ENCODE assay signal across 22 mouse cellular contexts in the genomic region with DNA sequence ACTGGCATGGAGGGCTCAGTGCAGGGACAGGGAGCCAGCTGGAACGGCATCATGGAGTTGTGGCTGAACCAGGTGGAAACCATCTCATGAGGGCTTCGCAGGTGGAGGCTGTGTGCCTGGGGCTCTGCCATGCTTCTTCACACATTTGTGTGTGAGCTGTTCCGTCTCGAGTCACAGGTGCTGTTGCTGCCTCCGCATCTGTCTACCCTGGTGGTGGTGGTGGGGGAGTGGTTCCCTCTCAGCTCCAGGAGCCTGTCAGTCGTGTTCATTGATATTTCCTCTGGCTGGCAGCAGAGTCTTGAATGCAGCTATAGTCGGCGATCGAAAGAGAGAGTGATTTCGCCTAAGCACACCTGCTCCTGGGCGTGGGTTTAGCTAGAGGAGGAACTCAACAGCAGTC. TPM values are rescaled to one million over a fixed set of nuclear protein-coding genes. Genes with fewer than 3 reads are reported as not detected.
DNase-seq lines count a peak whose midpoint lies in the region; TF ChIP-seq lines count a peak whose summit lies in the region.
"Had no signal": no experiment of that assay in that cellular context is flagged by ENCODE, and none has a peak within 500 bp of the region (broad histone marks: within the 10 kb centered on the region; RNA-seq: fewer than 3 reads in every experiment).

No protein-coding gene starts in this region.

- no peaks in the 10 kb centered on the region for H3K9me3 ChIP-seq in CH12.LX (replicated peaks; ENCODE audit: low read length)
- H3K9me3 ChIP-seq: forebrain, embryonic 10.5 days; forebrain, embryonic 13.5 days; hindbrain, embryonic 10.5 days had no signal

- TF ChIP-seq CTCF in CH12.LX (conservative IDR thresholded peaks at IDR 0.05 in 1 of 2, IDR thresholded peaks at IDR 0.05 in 1 of 2; ENCODE audit: low read depth in 2 of 2, low read length in 2 of 2): no peak
- no peak for TF ChIP-seq CTCF in heart, adult 2 months (IDR thresholded peaks at IDR 0.05)

- no peak overlapping the region for H3K27ac ChIP-seq in CH12.LX (ENCODE audit: insufficient read depth, low read depth)
- no peak overlapping the region for H3K27ac ChIP-seq in heart, adult 2 months
- H3K27ac ChIP-seq: forebrain, embryonic 10.5 days; forebrain, embryonic 13.5 days; hindbrain, embryonic 10.5 days; hindbrain, embryonic 14.5 days; hindbrain, postnatal 0 days had no signal

- TF ChIP-seq RAD21 in CH12.LX (IDR thresholded peaks at IDR 0.05; ENCODE audit: low read depth, low read length): no peak

- 74% methylated on average over 11 of the region's 11 CpGs for WGBS in heart, adult 2 months

- H3K4me1 ChIP-seq in CH12.LX (ENCODE audit: control insufficient read depth in 1 of 2, insufficient read depth in 2 of 2): peaks cover 4% of the 10 kb centered on the region in 2 experiments; a peak in 1 of 4 replicates
- H3K4me1 ChIP-seq in heart, adult 2 months (ENCODE audit: control insufficient read depth, insufficient read depth, low read length): no peaks in the 10 kb centered on the region
- H3K4me1 ChIP-seq: forebrain, embryonic 10.5 days; forebrain, embryonic 13.5 days; hindbrain, embryonic 10.5 days had no signal

- DNase-seq in layer of hippocampus, adult 11-12 months (ENCODE audit: low spot score): peak; percentile 30
- no peak for DNase-seq in layer of hippocampus, postnatal 14 days (ENCODE audit: low spot score in 2 of 2)
- peak; percentile 29 for DNase-seq in right cerebral cortex, adult 18-20 months
- DNase-seq in right cerebral cortex, postnatal 4 days: no peak
- DNase-seq in CH12.LX (ENCODE audit: extremely low read depth): no peak
- DNase-seq in right cerebral cortex, postnatal 25 days: peak; percentile 32
- DNase-seq in heart, adult 2 months: no peak
- no peak for DNase-seq in kidney, adult 9 months
- DNase-seq: adrenal gland, adult 8-10 months; adrenal gland, postnatal 25 days; cerebellum, adult 18-20 months; cerebellum, adult 9-10 months; cerebellum, postnatal 14 days; forebrain, postnatal 0 days; gastrocnemius, postnatal 10 days; gastrocnemius, postnatal 36 days had no signal

- intact Hi-C loops in heart, adult 2 months (cut with DNase I): no loop called here

- in situ Hi-C loops in CH12.LX (cut with MboI; ENCODE audit: low pct_ligation_motif_present, low pct_unique_long_range_greater_than_20kb, low sequenced_read_pairs): no loop called here

- no peak for TF ChIP-seq EP300 in CH12.LX (IDR thresholded peaks at IDR 0.05; ENCODE audit: low read length)
- no peak for TF ChIP-seq EP300 in heart, adult 2 months (IDR thresholded peaks at IDR 0.05; ENCODE audit: insufficient read depth, low read depth, low read length)

- H3K27me3 ChIP-seq in CH12.LX (replicated peaks): peaks cover 10% of the 10 kb centered on the region
- H3K27me3 ChIP-seq in heart, adult 2 months (ENCODE audit: control insufficient read depth, insufficient read depth, low read length): no peaks in the 10 kb centered on the region
- H3K27me3 ChIP-seq: forebrain, embryonic 13.5 days had no signal

- no peak overlapping the region for H3K4me3 ChIP-seq in CH12.LX (replicated peaks in 1 of 3; ENCODE audit: low read depth in 2 of 3, low read length in 2 of 3, poor library complexity in 1 of 3)
- H3K4me3 ChIP-seq in heart, adult 2 months: no peak overlapping the region
- H3K4me3 ChIP-seq: forebrain, embryonic 10.5 days; forebrain, embryonic 13.5 days; hindbrain, embryonic 10.5 days had no signal

- H3K9ac ChIP-seq in CH12.LX (ENCODE audit: insufficient read depth, low read depth): no peak overlapping the region
- H3K9ac ChIP-seq in heart, adult 2 months (ENCODE audit: low read depth, low read length): no peak overlapping the region
- H3K9ac ChIP-seq: forebrain, embryonic 13.5 days; forebrain, postnatal 0 days; hindbrain, embryonic 14.5 days had no signal

- H3K4me2 ChIP-seq in CH12.LX (ENCODE audit: insufficient read depth, low read depth, poor library complexity, severe bottlenecking): peak overlapping the region; percentile 35; the same call in 1 of the 2 replicates
- H3K4me2 ChIP-seq: forebrain, embryonic 13.5 days; heart, embryonic 11.5 days; hindbrain, embryonic 14.5 days had no signal

- no peaks in the 10 kb centered on the region for H3K36me3 ChIP-seq in CH12.LX (replicated peaks in 1 of 2; ENCODE audit: control insufficient read depth in 1 of 2, insufficient read depth in 1 of 2, low read length in 1 of 2)
- no peaks in the 10 kb centered on the region for H3K36me3 ChIP-seq in heart, adult 2 months (ENCODE audit: control insufficient read depth, insufficient read depth, low read length)
- H3K36me3 ChIP-seq: forebrain, embryonic 10.5 days; hindbrain, embryonic 10.5 days had no signal

- H3K79me2 ChIP-seq in CH12.LX (replicated peaks; ENCODE audit: control insufficient read depth, extremely low read depth, insufficient read depth, poor library complexity, severe bottlenecking): no peaks in the 10 kb centered on the region
- no peaks in the 10 kb centered on the region for H3K79me2 ChIP-seq in heart, adult 2 months (replicated peaks; ENCODE audit: control insufficient read depth, insufficient read depth, low read length)

- dilution Hi-C loops in CH12.LX (cut with MboI; ENCODE audit: extremely low pct_ligation_motif_present, extremely low pct_unique_long_range_greater_than_20kb, low sequenced_read_pairs): no loop called here

- no peak for TF ChIP-seq POLR2A in CH12.LX (IDR thresholded peaks at IDR 0.05; ENCODE audit: low read depth, low read length)
- TF ChIP-seq POLR2A in heart, adult 2 months (IDR thresholded peaks at IDR 0.05; ENCODE audit: insufficient read depth, low read depth, low read length): no peak

TF ChIP-seq in CH12.LX, 34 proteins besides CTCF, POLR2A, EP300 and RAD21:
- TF ChIP-seq BHLHE40 (IDR thresholded peaks at IDR 0.05; ENCODE audit: low read depth, low read length): no peak
- no peak for TF ChIP-seq TCF12 (IDR thresholded peaks at IDR 0.05; ENCODE audit: low read depth, low read length)
- TF ChIP-seq SMC3 (IDR thresholded peaks at IDR 0.05; ENCODE audit: low read depth, low read length): no peak
- TF ChIP-seq ELF1 (IDR thresholded peaks at IDR 0.05; ENCODE audit: low read depth, low read length): no peak
- no peak for TF ChIP-seq USF2 (conservative IDR thresholded peaks at IDR 0.05; ENCODE audit: low read depth, low read length)
- no peak for TF ChIP-seq PAX5 (IDR thresholded peaks at IDR 0.05; ENCODE audit: low read length)
- no peak for TF ChIP-seq MYC (IDR thresholded peaks at IDR 0.05; ENCODE audit: low read depth, low read length)

RNA-seq across cellular contexts. Expression of a gene that starts 10.5 kb away (rescaled TPM):
- 10 to 100 TPM; 28.3 to 30.5 TPM for total RNA-seq in layer of hippocampus, postnatal 14 days (2021)
- total RNA-seq in CH12.LX (2012; rRNA removed) (19.5 and 20.1 TPM in 2 replicates), CH12.LX (2014; rRNA removed) (9.2 and 10.4 TPM in 2 replicates)
- polyA plus RNA-seq in CH12.LX (2012; ENCODE audit: insufficient read length, low read depth): 17.9 and 19.8 TPM in 2 replicates
- total RNA-seq in heart, adult 2 months (2021): 10 to 100 TPM in 1 of 2 experiments, 1 to 10 TPM in 1; 9.4 to 11.2 TPM
- 3.7 and 5.7 TPM in 2 replicates for polyA plus RNA-seq in heart, adult 2 months (2012; rRNA removed)

RNA-seq across cellular contexts. Expression of a gene that starts 59.1 kb away (rescaled TPM):
- total RNA-seq in layer of hippocampus, postnatal 14 days (2021): 10 to 100 TPM; 70.9 to 71.6 TPM
- total RNA-seq in CH12.LX (2012; rRNA removed): 3.7 and 5.5 TPM in 2 replicates
- total RNA-seq in CH12.LX (2014; rRNA removed): 5.0 and 6.2 TPM in 2 replicates
- 15.4 and 18.3 TPM in 2 replicates for polyA plus RNA-seq in CH12.LX (2012; ENCODE audit: insufficient read length, low read depth)
- 1 to 10 TPM; 2.6 to 4.8 TPM for total RNA-seq in heart, adult 2 months (2021)
- 2.2 and 3.4 TPM in 2 replicates for polyA plus RNA-seq in heart, adult 2 months (2012; rRNA removed)

Comparison
In these comparisons a context has a peak if more than half of its experiments do, and no peak if none do; other contexts are left out.
1. DNase-seq: peak in layer of hippocampus, adult 11-12 months (single experiment), right cerebral cortex, adult 18-20 months (single experiment) and right cerebral cortex, postnatal 25 days (single experiment); none in layer of hippocampus, postnatal 14 days (0 of 2), right cerebral cortex, postnatal 4 days (single experiment), CH12.LX (single experiment), heart, adult 2 months (0 of 2) and kidney, adult 9 months (single experiment).
2. RNA of a gene that starts 59.1 kb away (total RNA-seq): 70.9 to 71.6 TPM in layer of hippocampus, postnatal 14 days; 3.7 to 6.2 TPM in CH12.LX and 2.6 to 4.8 TPM in heart, adult 2 months; every median in the first group is over 4 times any median in the second.